Mouse (Mus musculus): ENCODE results near the gene Mapkap1. TPM values are rescaled to one million over a fixed set of nuclear protein-coding genes. Genes with fewer than 3 reads are reported as not detected.

Gene Mapkap1
- polyA plus RNA-seq, 2 experiments, result 61.1 to 110 TPM

DNA sequence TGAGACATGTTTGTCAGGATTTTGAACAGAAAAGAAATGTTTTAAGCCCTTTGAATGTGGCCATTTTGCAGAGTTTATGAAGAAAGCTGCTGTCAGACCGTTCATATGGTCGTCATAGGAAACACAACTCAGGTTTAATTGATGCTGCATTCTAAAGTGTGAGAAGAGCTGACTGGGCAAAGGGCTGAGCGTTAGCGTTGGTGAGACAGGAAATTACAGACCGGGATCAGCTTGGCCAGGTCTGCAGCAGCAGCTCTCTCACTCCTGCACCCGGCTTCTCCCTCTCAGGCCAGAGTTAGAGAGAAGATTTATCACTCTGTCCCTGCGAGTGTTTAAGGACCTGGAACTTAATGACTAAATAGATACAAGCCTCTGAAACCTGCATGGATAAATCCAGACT lies 194.2 kb downstream of the Mapkap1 start:
- DNase-seq (ENCODE audit: low spot score) (no peak), ATAC-seq (ENCODE audit: low FRiP score, low read depth) (no peak)
- Histone ChIP-seq H3K36me3 (ENCODE audit: control insufficient read depth, insufficient read depth, low read length) (peaks cover 10% of the 10 kb centered on the region; the same call in 1 of the 2 replicates), H3K4me1 (ENCODE audit: control insufficient read depth, insufficient read depth, low read length) (peaks cover 14% of the 10 kb centered on the region), H3K4me2 (replicated peaks; ENCODE audit: low read depth, low read length, severe bottlenecking) (no peak overlapping the region), H3K9me3 (ENCODE audit: control insufficient read depth, low read length) (no peaks in the 10 kb centered on the region), H3K27ac (replicated peaks; ENCODE audit: low read depth, low read length) (no peak overlapping the region), H3K4me3 (replicated peaks; ENCODE audit: low read length) (no peak overlapping the region), H3K27me3 (ENCODE audit: control insufficient read depth, insufficient read depth, low read length) (no peaks in the 10 kb centered on the region), H3K9ac (ENCODE audit: low read depth, low read length, severe bottlenecking) (no peak overlapping the region)
- WGBS, result 11% methylated on average over 7 of the region's 7 CpGs
- TF ChIP-seq POLR2A (IDR thresholded peaks at IDR 0.05; ENCODE audit: borderline replicate concordance, extremely low read depth, insufficient read depth, insufficient read length), result no peak

DNA sequence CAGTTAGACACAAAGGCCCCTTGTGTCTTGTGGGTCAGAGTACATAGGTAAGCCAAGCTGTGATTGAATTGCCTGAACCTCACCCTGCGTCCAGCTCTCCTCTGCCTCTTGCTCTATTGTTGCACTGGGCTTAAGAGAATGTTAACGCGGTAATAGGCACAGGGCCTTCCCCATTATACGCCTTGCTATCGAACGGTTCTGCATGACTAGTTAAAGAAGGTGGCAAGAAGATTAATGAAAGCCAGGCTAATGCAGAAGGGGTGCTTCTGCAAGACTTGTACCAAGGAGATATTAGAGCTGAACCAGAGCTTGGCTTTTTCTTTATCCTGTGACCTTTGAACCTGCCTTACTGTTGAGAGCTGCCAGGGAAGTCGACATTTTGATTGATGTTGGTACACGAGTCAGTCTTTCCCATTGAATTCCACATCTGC lies 195.6 kb downstream of the Mapkap1 start:
- H3K36me3 ChIP-seq (ENCODE audit: control insufficient read depth, insufficient read depth, low read length), result peaks cover 10% of the 10 kb centered on the region
- H3K4me1 ChIP-seq (ENCODE audit: control insufficient read depth, insufficient read depth, low read length), result peaks cover 14% of the 10 kb centered on the region
- 40% methylated on average over 8 of the region's 8 CpGs for WGBS
- DNase-seq (ENCODE audit: low spot score) (no peak), ATAC-seq (ENCODE audit: low FRiP score, low read depth) (no peak)
- no peak overlapping the region for H3K4me3 ChIP-seq (replicated peaks; ENCODE audit: low read length)
- TF ChIP-seq POLR2A (IDR thresholded peaks at IDR 0.05; ENCODE audit: borderline replicate concordance, extremely low read depth, insufficient read depth, insufficient read length), result no peak
- H3K9ac ChIP-seq (ENCODE audit: low read depth, low read length, severe bottlenecking), result no peak overlapping the region
- no peak overlapping the region for H3K27ac ChIP-seq (replicated peaks; ENCODE audit: low read depth, low read length)
- H3K27me3 ChIP-seq (ENCODE audit: control insufficient read depth, insufficient read depth, low read length), result no peaks in the 10 kb centered on the region
- H3K9me3 ChIP-seq (ENCODE audit: control insufficient read depth, low read length), result no peaks in the 10 kb centered on the region
- no peak overlapping the region for H3K4me2 ChIP-seq (replicated peaks; ENCODE audit: low read depth, low read length, severe bottlenecking)

DNA sequence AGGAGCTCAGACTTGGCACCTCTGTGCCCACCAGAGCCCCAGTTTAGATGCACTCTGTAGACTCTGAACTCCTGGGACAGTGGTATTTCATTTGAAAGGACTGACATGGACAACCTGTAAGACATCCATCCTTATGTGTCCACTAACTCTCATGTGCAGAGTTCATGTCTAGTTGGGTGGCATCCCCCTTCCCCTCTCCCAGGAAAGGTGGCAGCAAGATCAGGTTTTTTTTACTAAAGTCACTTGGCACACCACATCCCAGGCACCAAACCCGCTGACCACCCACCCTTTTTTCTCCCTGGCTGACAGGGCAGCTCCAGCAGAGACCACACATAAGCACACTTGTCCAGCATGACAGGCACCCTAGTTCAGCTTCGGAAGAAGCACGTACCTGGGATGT lies 196.3 kb downstream of the Mapkap1 start:
- TF ChIP-seq POLR2A (IDR thresholded peaks at IDR 0.05; ENCODE audit: borderline replicate concordance, extremely low read depth, insufficient read depth, insufficient read length), result no peak
- no peak for DNase-seq (ENCODE audit: low spot score)
- H3K4me3 ChIP-seq (replicated peaks; ENCODE audit: low read length), result no peak overlapping the region
- no peaks in the 10 kb centered on the region for H3K9me3 ChIP-seq (ENCODE audit: control insufficient read depth, low read length)
- no peak for ATAC-seq (ENCODE audit: low FRiP score, low read depth)
- H3K9ac ChIP-seq (ENCODE audit: low read depth, low read length, severe bottlenecking), result no peak overlapping the region
- no peak overlapping the region for H3K27ac ChIP-seq (replicated peaks; ENCODE audit: low read depth, low read length)
- WGBS, result 84% methylated on average over 3 of the region's 3 CpGs
- H3K36me3 ChIP-seq (ENCODE audit: control insufficient read depth, insufficient read depth, low read length), result peaks cover 10% of the 10 kb centered on the region
- H3K4me2 ChIP-seq (replicated peaks; ENCODE audit: low read depth, low read length, severe bottlenecking), result no peak overlapping the region
- H3K27me3 ChIP-seq (ENCODE audit: control insufficient read depth, insufficient read depth, low read length), result no peaks in the 10 kb centered on the region
- peaks cover 14% of the 10 kb centered on the region for H3K4me1 ChIP-seq (ENCODE audit: control insufficient read depth, insufficient read depth, low read length)

DNA sequence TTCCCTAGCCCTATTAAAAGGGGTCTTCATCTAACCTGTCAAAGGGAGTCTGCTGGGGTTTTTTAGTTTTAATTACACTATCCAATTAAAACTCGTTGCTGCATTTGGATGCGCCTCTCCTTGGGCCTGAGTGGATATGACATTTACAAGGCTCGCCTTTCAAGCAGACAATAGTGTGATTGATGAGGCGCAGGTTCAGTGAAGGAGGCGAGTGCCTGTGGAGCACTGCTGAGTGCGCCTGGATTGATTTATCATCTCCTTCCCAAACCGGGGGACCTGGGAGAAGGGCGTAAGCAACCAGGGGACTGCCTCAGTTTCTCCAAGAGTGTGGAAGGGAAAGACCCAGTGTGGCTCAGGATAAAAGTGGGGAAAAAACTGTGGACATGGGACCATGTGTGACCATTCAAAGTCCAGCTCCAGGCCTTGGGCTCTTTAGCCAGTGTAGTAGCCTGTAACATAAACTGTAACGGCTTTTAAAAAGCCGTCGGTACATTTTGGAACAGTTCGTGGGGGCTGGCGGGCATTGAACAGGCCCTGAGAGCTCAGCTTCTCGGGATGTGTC lies 197.2 kb downstream of the Mapkap1 start:
- peaks cover 14% of the 10 kb centered on the region for H3K4me1 ChIP-seq (ENCODE audit: control insufficient read depth, insufficient read depth, low read length)
- no peak for TF ChIP-seq POLR2A (IDR thresholded peaks at IDR 0.05; ENCODE audit: borderline replicate concordance, extremely low read depth, insufficient read depth, insufficient read length)
- no peaks in the 10 kb centered on the region for H3K27me3 ChIP-seq (ENCODE audit: control insufficient read depth, insufficient read depth, low read length)
- no peak overlapping the region for H3K27ac ChIP-seq (replicated peaks; ENCODE audit: low read depth, low read length)
- peaks cover 7% of the 10 kb centered on the region for H3K36me3 ChIP-seq (ENCODE audit: control insufficient read depth, insufficient read depth, low read length)
- WGBS, result 39% methylated on average over 14 of the region's 14 CpGs
- no peak for DNase-seq (ENCODE audit: low spot score)
- no peak overlapping the region for H3K4me2 ChIP-seq (replicated peaks; ENCODE audit: low read depth, low read length, severe bottlenecking)
- no peaks in the 10 kb centered on the region for H3K9me3 ChIP-seq (ENCODE audit: control insufficient read depth, low read length)
- no peak for ATAC-seq (ENCODE audit: low FRiP score, low read depth)
- no peak overlapping the region for H3K4me3 ChIP-seq (replicated peaks; ENCODE audit: low read length)
- H3K9ac ChIP-seq (ENCODE audit: low read depth, low read length, severe bottlenecking), result no peak overlapping the region

DNA sequence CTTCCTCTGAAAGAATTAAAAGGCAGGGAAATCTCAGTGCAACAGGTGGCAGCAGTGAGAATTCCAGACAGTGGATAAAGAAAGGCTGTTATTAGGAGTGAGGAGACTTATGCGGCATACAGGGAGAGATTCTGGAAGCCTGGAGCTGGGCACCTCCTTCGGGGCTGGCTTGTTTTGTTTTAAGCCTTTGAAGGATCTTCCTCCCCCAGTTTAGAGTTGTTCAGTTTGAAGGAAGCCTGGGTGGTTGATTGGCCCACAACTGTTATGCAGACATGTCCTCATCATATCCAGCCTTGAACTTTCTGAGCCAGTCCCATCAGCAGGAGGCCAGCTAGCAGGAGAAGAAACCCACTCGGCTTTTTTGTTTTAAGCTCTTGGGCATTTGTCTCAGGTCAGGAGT lies 198.5 kb downstream of the Mapkap1 start:
- Histone ChIP-seq H3K4me2 (replicated peaks; ENCODE audit: low read depth, low read length, severe bottlenecking) (no peak overlapping the region), H3K9ac (ENCODE audit: low read depth, low read length, severe bottlenecking) (no peak overlapping the region), H3K36me3 (ENCODE audit: control insufficient read depth, insufficient read depth, low read length) (no peaks in the 10 kb centered on the region; the same call in 1 of the 2 replicates), H3K27me3 (ENCODE audit: control insufficient read depth, insufficient read depth, low read length) (no peaks in the 10 kb centered on the region), H3K4me3 (replicated peaks; ENCODE audit: low read length) (no peak overlapping the region), H3K27ac (replicated peaks; ENCODE audit: low read depth, low read length) (no peak overlapping the region), H3K9me3 (ENCODE audit: control insufficient read depth, low read length) (no peaks in the 10 kb centered on the region), H3K4me1 (ENCODE audit: control insufficient read depth, insufficient read depth, low read length) (peaks cover 14% of the 10 kb centered on the region)
- no peak for DNase-seq (ENCODE audit: low spot score)
- no peak for TF ChIP-seq POLR2A (IDR thresholded peaks at IDR 0.05; ENCODE audit: borderline replicate concordance, extremely low read depth, insufficient read depth, insufficient read length)
- WGBS, result 43% methylated on average over 3 of the region's 3 CpGs
- no peak for ATAC-seq (ENCODE audit: low FRiP score, low read depth)
